Mouse (Mus musculus): ENCODE measurements around the gene Sertad1. TPM values are rescaled to one million over a fixed set of nuclear protein-coding genes. Genes with fewer than 3 reads are reported as not detected.
"Not testable (repeated sequence)": the region's sequence is repeated elsewhere in the genome, so short reads cannot be mapped to it uniquely, and the experiment has no call there.

Sertad1 gene
- polyA plus RNA-seq, 1 experiment from 2014 or later, result 25.1 TPM

DNA sequence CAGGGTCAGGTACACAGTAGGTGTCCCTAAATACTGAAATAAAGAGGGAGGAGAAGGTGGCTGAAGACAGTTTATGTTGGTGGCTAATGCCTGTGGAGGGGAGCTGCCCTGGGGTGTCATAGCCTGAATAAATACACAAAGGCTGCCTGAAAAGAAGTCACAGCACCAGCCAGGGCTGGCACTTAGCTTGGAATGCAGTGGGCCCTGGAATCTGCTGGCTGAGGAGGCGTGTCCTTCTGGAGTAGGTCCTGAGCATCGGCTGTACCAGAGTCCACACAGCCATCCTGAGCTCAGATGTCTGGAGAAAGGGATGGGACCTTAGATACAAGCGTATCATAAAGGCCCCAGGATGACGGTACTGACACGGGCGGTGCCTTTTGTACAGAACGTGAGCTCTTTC, 5.1 kb downstream of the Sertad1 start:
- peak overlapping the region; percentile 40; the same call in 1 of the 2 replicates for H3K27ac ChIP-seq (replicated peaks)
- WGBS, result 71% methylated on average over 7 of the region's 7 CpGs
- no peak for DNase-seq (ENCODE audit: low spot score)

DNA sequence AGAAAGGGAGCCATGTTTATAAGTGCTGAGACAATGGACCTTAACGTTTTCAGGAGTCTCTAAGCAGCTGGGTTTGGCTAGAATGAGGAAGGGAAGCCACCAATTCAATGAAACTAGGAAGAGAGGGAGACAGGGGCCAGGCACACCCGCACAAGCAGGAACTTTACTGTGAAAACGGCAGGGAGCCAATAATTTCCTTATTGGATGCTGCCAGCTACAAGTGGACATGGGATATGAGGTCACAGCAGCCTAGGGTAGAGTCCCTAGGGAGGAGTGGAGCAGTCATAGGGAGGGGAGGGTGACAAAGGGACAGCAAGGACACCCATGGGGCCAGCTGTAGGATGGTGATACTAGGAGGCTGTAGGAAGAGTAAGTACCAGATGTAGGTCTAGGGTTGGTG, 6.3 kb downstream of the Sertad1 start:
- peaks cover 10% of the 10 kb centered on the region for H3K36me3 ChIP-seq (replicated peaks)
- no peak overlapping the region for H3K27ac ChIP-seq (replicated peaks)
- 81% methylated on average over 3 of the region's 3 CpGs for WGBS
- H3K27me3 ChIP-seq (replicated peaks; ENCODE audit: low read depth, poor library complexity, severe bottlenecking), result peaks cover 7% of the 10 kb centered on the region
- no peak overlapping the region for H3K4me3 ChIP-seq
- H3K4me1 ChIP-seq, result peaks cover 41% of the 10 kb centered on the region
- 0 out of 2 replicates have a peak, but pooled peaks cover 2% of the 10 kb centered on the region for H3K9me3 ChIP-seq
- DNase-seq (ENCODE audit: low spot score), result no peak

More for the DNA sequence above, 5.1 kb downstream of the Sertad1 start:
- no peak overlapping the region for H3K4me3 ChIP-seq
- 0 out of 2 replicates have a peak, but pooled peaks cover 2% of the 10 kb centered on the region for H3K9me3 ChIP-seq
- H3K4me1 ChIP-seq, result peaks cover 46% of the 10 kb centered on the region
- H3K27me3 ChIP-seq (replicated peaks; ENCODE audit: low read depth, poor library complexity, severe bottlenecking), result peaks cover 7% of the 10 kb centered on the region
- peaks cover 10% of the 10 kb centered on the region for H3K36me3 ChIP-seq (replicated peaks)

GRCm38 (mm10) chr7:27493450-27493849, 6.7 kb downstream of the Sertad1 start:
- DNase-seq (ENCODE audit: low spot score), result no peak
- Histone ChIP-seq H3K9me3 (0 out of 2 replicates have a peak, but pooled peaks cover 2% of the 10 kb centered on the region), H3K27me3 (replicated peaks; ENCODE audit: low read depth, poor library complexity, severe bottlenecking) (peaks cover 7% of the 10 kb centered on the region), H3K4me1 (peaks cover 37% of the 10 kb centered on the region), H3K4me3 (no peak overlapping the region), H3K36me3 (replicated peaks) (peaks cover 10% of the 10 kb centered on the region), H3K27ac (replicated peaks) (no peak overlapping the region)
- 84% methylated on average over 5 of the region's 5 CpGs for WGBS

DNA sequence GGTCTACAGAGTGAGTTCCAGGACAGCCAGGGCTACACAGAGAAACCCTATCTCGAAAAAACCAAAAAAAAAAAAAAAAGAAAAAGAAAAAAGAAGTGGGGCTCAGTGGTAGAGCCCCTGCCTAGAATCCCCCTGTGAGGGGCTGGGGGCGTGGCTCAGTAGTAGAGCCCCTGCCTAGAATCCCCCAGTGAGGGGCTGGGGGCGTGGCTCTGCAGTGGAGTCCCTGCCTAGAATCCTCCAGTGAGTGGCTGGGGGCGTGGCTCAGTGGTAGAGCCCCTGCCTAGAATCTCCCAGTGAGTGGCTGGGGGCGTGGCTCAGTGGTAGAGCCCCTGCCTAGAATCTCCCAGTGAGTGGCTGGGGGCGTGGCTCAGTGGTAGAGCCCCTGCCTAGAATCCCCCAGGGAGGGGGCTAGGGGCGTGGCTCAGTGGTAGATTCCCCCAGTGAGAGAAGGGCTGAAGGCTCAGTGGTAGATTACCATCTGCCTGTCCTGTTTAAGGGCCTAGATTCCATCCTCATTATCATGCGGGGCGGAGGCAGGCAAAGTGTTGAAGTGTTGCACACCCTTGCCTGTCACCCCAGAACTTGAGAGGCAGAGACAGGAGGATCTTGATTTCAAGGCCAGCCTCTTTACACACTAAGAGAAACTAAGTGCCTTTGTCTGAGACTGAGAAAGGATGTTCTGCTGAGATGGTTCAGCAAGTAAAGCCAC, 8.1 kb downstream of the Sertad1 start:
- H3K27me3 ChIP-seq (replicated peaks; ENCODE audit: low read depth, poor library complexity, severe bottlenecking); H3K27ac ChIP-seq (replicated peaks); H3K36me3 ChIP-seq (replicated peaks); DNase-seq (ENCODE audit: low spot score); H3K4me3 ChIP-seq; H3K9me3 ChIP-seq: not testable (repeated sequence)
- WGBS, result 87% methylated on average over 9 of the region's 9 CpGs
- peaks cover 34% of the 10 kb centered on the region for H3K4me1 ChIP-seq

DNA sequence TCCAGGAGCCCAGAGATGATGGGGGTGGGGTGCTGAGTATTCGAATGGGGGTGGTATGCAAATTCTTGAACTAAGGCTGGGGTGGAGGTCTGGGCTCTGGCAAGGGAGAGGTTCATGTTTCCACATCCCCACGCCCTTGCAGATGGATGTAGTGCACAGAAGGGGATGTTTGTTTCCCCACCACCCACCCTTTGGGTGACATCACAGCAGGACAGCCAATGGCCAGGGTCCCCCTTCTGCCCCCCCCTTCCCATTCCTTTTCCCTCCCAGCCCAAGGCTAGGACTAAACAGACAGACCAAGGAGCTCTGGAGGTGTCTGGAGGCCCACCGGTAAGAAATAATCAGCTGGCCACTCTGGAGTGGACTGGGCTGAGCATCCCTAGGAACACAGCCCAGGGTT, 12.3 kb downstream of the Sertad1 start, which contains the start of gene Prx:
Prx (plus strand) TSS at position 289 of the 400 bp plus-strand sequence.
- Histone ChIP-seq H3K36me3 (replicated peaks) (no peaks in the 10 kb centered on the region), H3K27me3 (replicated peaks; ENCODE audit: low read depth, poor library complexity, severe bottlenecking) (no peaks in the 10 kb centered on the region), H3K9me3 (0 out of 2 replicates have a peak, but pooled peaks cover 2% of the 10 kb centered on the region), H3K4me1 (peaks cover 12% of the 10 kb centered on the region), H3K4me3 (no peak within 1 kb of the TSS), H3K27ac (replicated peaks) (no peak within 1 kb of the TSS)
- 44% methylated on average over 3 of the region's 3 CpGs for WGBS
- DNase-seq (ENCODE audit: low spot score), result no peak

DNA sequence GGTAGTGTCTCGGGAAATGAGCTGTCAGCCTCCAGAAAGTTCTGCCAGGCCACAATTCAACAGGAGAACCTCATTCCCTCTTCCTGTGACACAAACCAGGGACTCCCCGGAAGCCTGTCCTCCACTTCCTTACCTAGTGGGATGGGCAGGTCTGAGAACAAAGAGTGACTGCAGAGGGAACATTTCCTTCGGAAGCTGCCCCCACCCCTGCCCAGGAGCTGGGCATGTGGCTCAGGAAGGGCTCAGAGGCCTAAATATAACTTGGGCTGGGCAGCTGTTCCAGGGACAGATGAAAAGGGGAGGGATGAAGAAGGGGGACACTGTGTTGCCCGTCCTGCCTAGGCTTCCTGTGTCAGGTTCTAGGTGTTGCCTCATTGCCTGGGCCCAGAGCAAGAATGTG, 14.9 kb downstream of the Sertad1 start:
- Histone ChIP-seq H3K9me3 (no peaks in the 10 kb centered on the region), H3K4me3 (no peak overlapping the region), H3K27me3 (replicated peaks; ENCODE audit: low read depth, poor library complexity, severe bottlenecking) (no peaks in the 10 kb centered on the region), H3K27ac (replicated peaks) (0 out of 2 replicates have a peak overlapping the region, but pooled peaks have one; percentile 40), H3K4me1 (peaks cover 17% of the 10 kb centered on the region), H3K36me3 (replicated peaks) (no peaks in the 10 kb centered on the region)
- no peak for DNase-seq (ENCODE audit: low spot score)
- 66% methylated on average over 4 of the region's 4 CpGs for WGBS

- no peaks in the 10 kb centered on the region for H3K9me3 ChIP-seq
- H3K36me3 ChIP-seq (replicated peaks), result no peaks in the 10 kb centered on the region
- peak overlapping the region; percentile 70 for H3K4me3 ChIP-seq
- 52% methylated on average over 9 of the region's 9 CpGs for WGBS
- no peaks in the 10 kb centered on the region for H3K27me3 ChIP-seq (replicated peaks; ENCODE audit: low read depth, poor library complexity, severe bottlenecking)
- peak; percentile 44 for DNase-seq (ENCODE audit: low spot score)
- H3K27ac ChIP-seq (replicated peaks), result peak overlapping the region; percentile 98
- peaks cover 20% of the 10 kb centered on the region for H3K4me1 ChIP-seq
These were observed 20.2 kb downstream of the Sertad1 start for GRCm38 (mm10) chr7:27506765-27507370.

DNA sequence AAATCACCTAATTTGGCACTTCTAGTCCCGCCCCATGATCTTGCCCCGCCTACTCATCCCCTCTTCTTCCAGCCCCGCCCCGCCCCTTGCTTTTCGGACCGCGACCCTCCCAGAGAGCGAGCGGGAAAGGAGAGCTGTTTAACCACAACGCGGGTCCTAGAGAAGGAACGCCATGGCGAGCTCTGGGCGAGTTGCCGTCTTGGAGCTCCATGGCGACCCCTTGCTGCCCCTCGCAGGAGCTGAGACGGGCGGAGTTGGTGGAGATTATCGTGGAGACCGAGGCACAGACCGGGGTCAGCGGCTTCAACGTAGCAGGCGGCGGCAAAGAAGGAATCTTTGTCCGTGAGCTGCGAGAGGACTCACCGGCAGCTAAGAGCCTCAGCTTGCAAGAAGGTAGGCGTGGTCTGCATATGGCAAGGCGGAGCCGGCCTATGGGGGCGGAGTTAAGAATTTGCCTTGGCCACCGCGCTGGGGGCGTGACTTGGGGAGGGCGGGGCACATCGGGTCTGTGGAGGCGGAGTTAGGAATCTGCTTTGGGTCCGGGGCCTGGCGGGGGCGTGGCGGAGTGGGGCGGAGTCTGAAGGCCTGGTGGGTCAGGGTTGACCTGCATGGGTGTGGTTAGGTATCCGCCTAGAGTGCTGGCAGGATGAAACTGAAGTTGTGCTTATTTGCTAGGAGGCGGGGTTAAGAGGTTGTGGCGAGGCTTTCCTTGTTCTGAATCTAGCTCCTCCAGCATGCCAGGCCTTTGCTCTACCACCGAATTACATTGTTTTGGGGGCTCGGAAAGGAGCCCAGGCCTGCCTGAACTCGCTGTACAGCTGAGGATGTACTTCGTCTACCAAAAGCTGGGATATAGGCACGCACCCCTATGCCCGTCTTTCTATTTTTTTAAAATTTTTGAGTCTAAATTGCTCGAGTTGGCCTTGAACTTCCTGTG, 21.3 kb downstream of the Sertad1 start:
- H3K36me3 ChIP-seq (replicated peaks), result no peaks in the 10 kb centered on the region
- DNase-seq (ENCODE audit: low spot score), result peak; percentile 100
- peak overlapping the region; percentile 70 for H3K4me3 ChIP-seq
- no peaks in the 10 kb centered on the region for H3K27me3 ChIP-seq (replicated peaks; ENCODE audit: low read depth, poor library complexity, severe bottlenecking)
- WGBS, result under 1% methylated on average over 54 of the region's 54 CpGs
- peaks cover 20% of the 10 kb centered on the region for H3K4me1 ChIP-seq
- peak overlapping the region; percentile 98 for H3K27ac ChIP-seq (replicated peaks)
- no peaks in the 10 kb centered on the region for H3K9me3 ChIP-seq

DNA sequence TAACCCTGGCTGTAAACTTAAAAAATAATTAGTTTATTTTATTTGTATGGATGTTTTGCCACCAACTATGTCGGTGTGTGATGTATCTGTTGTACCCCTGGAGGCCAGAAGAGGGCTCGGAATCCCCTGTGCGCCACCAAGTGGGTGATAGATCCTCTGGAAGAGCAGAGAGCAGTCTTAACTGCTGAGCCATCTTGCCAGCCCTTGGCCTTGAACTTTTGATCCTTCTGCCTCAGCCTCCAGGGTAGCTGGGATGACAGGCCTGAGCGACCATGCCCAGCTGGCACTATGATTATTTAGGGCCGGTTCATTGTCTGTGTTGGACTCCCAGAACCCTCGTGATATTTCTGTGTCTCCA, 21.9 kb downstream of the Sertad1 start:
- H3K4me1 ChIP-seq, result peaks cover 20% of the 10 kb centered on the region
- peak; percentile 72 for DNase-seq (ENCODE audit: low spot score)
- H3K4me3 ChIP-seq, result peak overlapping the region; percentile 70
- H3K9me3 ChIP-seq, result no peaks in the 10 kb centered on the region
- no peaks in the 10 kb centered on the region for H3K27me3 ChIP-seq (replicated peaks; ENCODE audit: low read depth, poor library complexity, severe bottlenecking)
- peak overlapping the region; percentile 98; the same call in 1 of the 2 replicates for H3K27ac ChIP-seq (replicated peaks)
- H3K36me3 ChIP-seq (replicated peaks), result no peaks in the 10 kb centered on the region
- 22% methylated on average over 6 of the region's 6 CpGs for whole genome bisulfite sequencing

- Histone ChIP-seq H3K27me3 (replicated peaks; ENCODE audit: low read depth, poor library complexity, severe bottlenecking) (no peaks in the 10 kb centered on the region), H3K36me3 (replicated peaks) (peaks cover under 1% of the 10 kb centered on the region), H3K27ac (replicated peaks) (no peak overlapping the region), H3K4me3 (no peak overlapping the region), H3K4me1 (peaks cover 20% of the 10 kb centered on the region), H3K9me3 (no peaks in the 10 kb centered on the region)
- no peak for DNase-seq (ENCODE audit: low spot score)
- WGBS, result 84% methylated on average over 2 of the region's 2 CpGs
These were observed 24.1 kb downstream of the Sertad1 start for GRCm38 (mm10) chr7:27510809-27511208.

- Histone ChIP-seq H3K36me3 (replicated peaks) (peaks cover 39% of the 10 kb centered on the region), H3K9me3 (peaks cover 2% of the 10 kb centered on the region; the same call in 1 of the 2 replicates), H3K4me3 (no peak overlapping the region), H3K27me3 (replicated peaks; ENCODE audit: low read depth, poor library complexity, severe bottlenecking) (no peaks in the 10 kb centered on the region), H3K27ac (replicated peaks) (no peak overlapping the region), H3K4me1 (no peaks in the 10 kb centered on the region)
- DNase-seq (ENCODE audit: low spot score), result no peak
- WGBS, result 82% methylated on average over 9 of the region's 9 CpGs
These were observed 28.3 kb downstream of the Sertad1 start for GRCm38 (mm10) chr7:27514961-27515360.

DNA sequence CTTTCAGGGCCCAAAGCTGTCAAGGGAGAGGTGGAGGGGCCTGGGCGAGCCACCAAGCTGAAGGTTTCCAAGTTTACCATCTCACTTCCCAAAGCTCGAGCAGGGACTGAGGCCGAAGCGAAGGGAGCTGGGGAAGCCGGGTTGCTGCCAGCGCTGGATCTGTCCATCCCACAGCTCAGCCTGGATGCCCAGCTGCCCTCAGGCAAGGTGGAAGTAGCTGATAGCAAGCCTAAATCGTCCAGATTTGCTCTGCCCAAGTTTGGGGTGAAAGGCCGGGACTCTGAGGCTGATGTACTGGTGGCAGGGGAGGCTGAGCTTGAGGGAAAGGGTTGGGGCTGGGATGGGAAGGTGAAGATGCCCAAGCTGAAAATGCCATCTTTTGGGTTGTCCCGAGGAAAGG, 31.6 kb downstream of the Sertad1 start:
- Histone ChIP-seq H3K9me3 (peaks cover 2% of the 10 kb centered on the region; the same call in 1 of the 2 replicates), H3K36me3 (replicated peaks) (peaks cover 42% of the 10 kb centered on the region), H3K27me3 (replicated peaks; ENCODE audit: low read depth, poor library complexity, severe bottlenecking) (no peaks in the 10 kb centered on the region), H3K4me3 (no peak overlapping the region), H3K27ac (replicated peaks) (no peak overlapping the region), H3K4me1 (peaks cover 5% of the 10 kb centered on the region)
- WGBS, result 87% methylated on average over 9 of the region's 9 CpGs
- no peak for DNase-seq (ENCODE audit: low spot score)
